Mouse (Mus musculus) C2C12 (cell line): ENCODE data around the gene Hnrnpa1.

Experiments
- CTCF ChIP-seq: IDR thresholded peaks from one replicate; pipeline ENCODE4 v1.5.1; 2011; ENCODE audit not compliant: control insufficient read depth, insufficient read depth, insufficient read length
- MYOD1 ChIP-seq: IDR thresholded peaks from one replicate; pipeline ENCODE4 v1.6.1; 2011; ENCODE audit warnings: low read depth; ENCODE audit not compliant: control insufficient read depth, insufficient read length

- no peak for TF ChIP-seq CTCF
- no peak for TF ChIP-seq MYOD1
Observed at GRCm38 (mm10) chr15:103245616-103246015, 5.4 kb downstream of the Hnrnpa1 start.
